Mouse (Mus musculus): Measurements from ENCODE around the gene Trhde.
A peak's percentile ranks its signal among the peaks of the same experiment; 100 is the strongest.

Gene Trhde

GRCm38 (mm10) chr10:114802161-114802651 is at the start of gene Trhde:
TSS of gene Trhde (minus strand) at chr10:114802307.
- no peak for DNase-seq (ENCODE audit: low read depth, low spot score)

- no peak for DNase-seq (ENCODE audit: low read depth, low spot score)
These were observed 39.9 kb upstream of the Trhde start for GRCm38 (mm10) chr10:114841966-114842365.

- no peak for DNase-seq (ENCODE audit: low read depth, low spot score)
These were observed 39.3 kb upstream of the Trhde start for GRCm38 (mm10) chr10:114841440-114841839.

DNA sequence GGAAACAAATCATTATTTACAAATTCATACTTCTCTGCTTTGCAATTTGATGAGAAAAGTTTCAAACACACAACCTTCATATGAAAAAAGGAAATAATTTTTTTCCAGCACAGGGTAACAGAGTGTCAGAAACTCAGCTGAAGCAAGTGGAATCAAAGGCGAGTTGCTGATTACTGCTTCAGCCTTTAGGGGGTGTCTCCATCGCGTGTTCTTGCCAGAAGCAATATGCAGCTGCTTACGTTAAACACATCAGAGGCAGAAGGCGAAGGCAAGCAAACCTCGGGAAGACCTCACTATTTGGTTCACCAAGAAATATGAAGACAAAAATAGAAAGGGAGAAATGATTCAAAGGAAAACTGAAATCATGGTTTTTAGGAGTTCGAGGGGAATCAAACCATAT is 29.2 kb upstream of the Trhde start:
- DNase-seq (ENCODE audit: low read depth, low spot score) = no peak

- DNase-seq (ENCODE audit: low read depth, low spot score) = no peak
These were observed 6.7 kb upstream of the Trhde start for GRCm38 (mm10) chr10:114808799-114809198.

DNA sequence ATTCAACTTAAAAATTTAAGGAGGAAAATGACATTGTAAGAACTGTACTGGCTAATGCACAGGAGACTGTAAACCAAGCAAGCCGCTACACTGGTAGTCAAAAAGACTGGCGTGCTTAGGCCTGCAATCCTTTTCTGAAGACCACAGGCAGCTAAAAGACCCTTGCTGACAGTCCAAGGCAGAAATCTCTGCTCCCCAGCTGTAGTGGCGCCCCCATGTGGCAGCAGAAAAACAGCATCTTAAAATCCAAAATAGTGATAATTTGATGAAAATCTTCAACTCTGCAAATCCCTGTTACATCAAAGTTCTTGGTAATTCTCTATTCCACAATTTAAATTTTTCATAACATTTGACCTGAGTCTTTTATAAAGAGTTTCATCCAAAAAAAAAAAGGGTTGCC is 3.8 kb upstream of the Trhde start:
- no peak for DNase-seq (ENCODE audit: low read depth, low spot score)

DNA sequence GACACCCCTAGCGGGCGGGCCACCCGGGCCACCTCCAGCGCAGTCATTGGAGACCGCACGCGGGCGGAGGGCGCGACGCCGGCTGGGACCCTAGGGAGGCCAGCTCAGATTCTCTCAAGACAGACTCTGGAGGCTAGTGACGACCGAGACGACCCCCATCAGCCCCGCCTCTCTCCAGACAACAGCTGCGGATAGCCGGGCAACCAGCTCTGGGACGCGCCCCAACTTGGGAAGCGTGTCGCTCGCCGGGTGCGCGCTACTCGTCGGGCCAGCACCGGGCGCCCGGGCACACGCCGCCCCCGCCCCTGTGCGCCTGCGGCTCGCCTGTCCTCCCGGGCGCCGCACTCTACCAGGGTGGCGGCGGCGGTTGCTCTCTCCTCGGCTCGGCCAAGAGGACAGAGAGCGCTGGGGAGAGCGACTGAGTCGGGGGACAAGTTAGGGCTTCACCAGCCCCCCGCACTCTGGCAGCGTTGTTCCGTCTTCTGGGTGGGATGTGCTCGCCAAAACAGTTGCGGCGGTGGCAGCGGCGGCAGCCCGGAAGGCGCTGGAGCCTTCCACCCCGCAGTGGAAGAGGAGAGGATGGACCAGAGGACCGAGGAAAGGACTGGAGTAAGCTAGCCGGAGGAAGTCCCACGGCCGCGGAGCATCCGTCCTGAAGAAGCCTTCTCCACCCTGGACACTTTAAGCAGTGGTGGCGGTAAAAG is 498 bp downstream of the Trhde start:
- DNase-seq (ENCODE audit: low read depth, low spot score) = no peak

DNA sequence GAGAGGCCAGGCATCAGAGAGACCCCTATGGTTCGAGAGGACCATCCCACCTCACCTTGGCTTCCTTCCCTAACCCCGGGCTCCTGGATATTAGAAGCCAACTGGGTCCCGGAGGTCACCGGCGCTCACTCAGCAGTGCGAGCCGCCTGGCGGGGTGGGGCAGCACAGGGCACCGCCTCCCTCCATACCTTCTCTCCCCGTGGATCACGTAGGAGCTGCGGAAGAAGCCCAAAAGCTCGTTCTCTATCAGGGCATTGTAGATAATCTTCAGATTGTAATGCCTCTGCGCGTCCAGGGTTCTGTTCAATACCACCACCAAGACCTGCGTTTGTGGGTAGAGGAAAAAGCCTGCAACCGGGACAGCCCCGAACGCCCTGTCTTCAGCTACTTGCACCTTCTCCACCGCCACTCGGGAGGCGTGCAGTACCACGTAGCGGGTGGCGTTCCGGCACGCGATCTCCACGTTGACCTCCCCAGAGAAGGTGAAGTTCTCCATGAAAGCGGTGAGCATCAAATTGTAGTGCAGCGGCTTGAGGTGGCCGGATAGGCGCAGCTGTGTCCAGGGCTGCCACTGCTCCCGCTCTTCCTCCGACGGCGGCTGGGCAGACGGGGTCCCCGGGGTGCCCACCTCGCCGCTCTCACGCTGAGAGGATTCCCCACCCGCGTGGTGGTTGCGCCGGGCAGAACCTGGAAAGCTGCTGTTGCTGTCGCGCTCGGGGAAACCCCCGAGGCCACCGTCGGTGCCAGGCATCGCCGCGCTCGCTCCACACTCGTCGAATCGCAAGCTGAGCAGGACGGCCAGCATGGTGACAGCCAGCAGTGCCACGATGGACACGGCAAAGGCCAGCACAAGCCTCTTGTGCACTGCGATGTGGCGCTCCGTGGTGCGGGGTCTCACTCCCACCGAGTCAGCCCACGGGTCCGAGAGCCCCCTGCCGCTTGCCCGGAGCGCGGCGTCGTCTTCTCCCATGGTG is 1.5 kb downstream of the Trhde start:
- DNase-seq (ENCODE audit: low read depth, low spot score) = no peak

- DNase-seq (ENCODE audit: low read depth, low spot score) = no peak
These were observed 2.6 kb downstream of the Trhde start for GRCm38 (mm10) chr10:114799481-114799880.

DNA sequence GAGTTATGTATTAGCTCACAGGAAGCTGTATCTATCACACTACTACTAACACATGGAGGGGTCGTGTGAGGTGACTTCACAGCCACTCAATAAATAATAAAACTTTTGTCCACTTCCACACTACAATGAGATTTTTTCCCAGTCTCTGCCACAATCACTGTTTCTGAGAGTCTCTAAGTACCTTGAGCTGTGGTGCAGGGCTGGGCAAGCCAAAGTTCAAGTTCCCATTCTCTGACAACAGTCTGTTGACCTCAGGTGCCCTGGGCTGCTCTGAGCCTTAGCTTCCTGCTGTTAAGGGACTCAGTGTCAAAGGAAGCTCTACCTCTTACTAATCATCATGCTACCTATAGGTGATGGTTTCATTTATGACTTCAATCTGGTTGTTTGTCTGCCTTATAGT is 3.3 kb downstream of the Trhde start:
- no peak for DNase-seq (ENCODE audit: low read depth, low spot score)

- peak; percentile 51 for DNase-seq (ENCODE audit: low read depth, low spot score)
These were observed 3.9 kb downstream of the Trhde start for GRCm38 (mm10) chr10:114798218-114798617.

GRCm38 (mm10) chr10:114797664-114798063 is 4.4 kb downstream of the Trhde start:
- DNase-seq (ENCODE audit: low read depth, low spot score) = no peak

- no peak for DNase-seq (ENCODE audit: low read depth, low spot score)
These were observed 5.2 kb downstream of the Trhde start for GRCm38 (mm10) chr10:114796872-114797271.

GRCm38 (mm10) chr10:114794214-114794613 is 7.9 kb downstream of the Trhde start:
- DNase-seq (ENCODE audit: low read depth, low spot score) = no peak

DNA sequence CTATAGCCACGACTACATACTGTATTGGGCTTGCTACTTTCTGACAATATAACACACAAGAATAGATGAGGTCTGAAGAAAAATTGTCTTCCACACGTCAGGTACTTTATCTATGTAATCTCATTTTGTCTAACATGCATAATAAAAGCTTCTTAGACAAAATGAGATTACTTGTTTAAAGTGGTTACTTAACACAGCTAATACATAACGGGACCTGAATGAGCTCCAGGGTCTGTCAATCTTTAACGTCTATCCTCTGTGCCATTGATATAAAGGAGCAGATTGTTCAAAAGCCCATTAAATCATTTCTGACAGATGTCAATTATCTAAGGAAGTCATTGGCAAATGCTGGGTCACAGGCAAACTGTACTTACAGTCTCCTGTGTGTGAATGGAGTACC is 36.2 kb downstream of the Trhde start:
- DNase-seq (ENCODE audit: low read depth, low spot score) = no peak

- no peak for DNase-seq (ENCODE audit: low read depth, low spot score)
These were observed 40.0 kb downstream of the Trhde start for GRCm38 (mm10) chr10:114762125-114762524.

GRCm38 (mm10) chr10:114759240-114759639 is 42.9 kb downstream of the Trhde start:
- DNase-seq (ENCODE audit: low read depth, low spot score) = no peak

GRCm38 (mm10) chr10:114758614-114759013 is 43.5 kb downstream of the Trhde start:
- DNase-seq (ENCODE audit: low read depth, low spot score) = no peak

DNA sequence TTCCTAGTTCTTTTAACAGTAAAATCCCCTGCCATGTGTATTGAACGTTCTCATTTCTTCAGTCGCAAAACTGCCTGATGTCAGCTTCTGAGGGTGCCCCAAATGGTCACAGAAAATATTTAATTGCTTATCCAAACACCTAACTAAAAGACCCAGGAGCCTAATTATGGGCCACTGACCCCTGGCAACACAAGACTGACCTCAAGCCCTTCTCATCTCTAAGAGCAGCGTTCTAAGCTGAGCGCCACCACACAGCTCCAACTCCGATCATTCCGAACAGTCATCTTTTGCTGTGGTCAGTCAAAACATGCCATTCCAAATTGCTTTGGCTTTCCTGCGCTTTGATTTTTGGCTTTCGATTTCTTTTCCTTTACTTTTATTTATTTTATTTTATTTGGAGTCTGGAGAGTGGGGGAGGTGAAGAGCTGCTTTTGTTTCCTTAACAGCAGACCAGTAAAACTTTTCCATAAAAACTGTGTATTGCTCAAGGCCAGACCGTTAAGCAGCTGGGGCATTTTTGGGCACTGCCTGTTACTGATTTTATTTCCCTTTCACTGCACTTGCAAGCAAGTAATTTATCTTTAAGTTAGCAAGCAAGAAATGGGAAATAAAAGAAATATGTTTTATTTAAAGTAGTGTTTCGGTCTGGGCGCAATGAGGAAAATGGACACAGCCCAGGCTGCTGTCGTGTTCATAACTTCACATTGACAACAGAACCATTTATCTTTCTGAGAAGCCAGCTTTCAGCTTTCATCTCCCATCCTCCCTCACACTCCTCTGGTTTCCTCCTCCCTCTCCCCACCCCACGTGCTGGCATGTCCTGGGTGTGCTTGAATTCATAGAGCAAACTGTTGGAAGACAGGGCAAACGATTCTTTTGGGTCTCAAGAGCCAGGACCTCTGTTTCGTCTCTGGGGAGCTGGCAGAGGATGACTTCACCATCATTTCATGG is 59.1 kb downstream of the Trhde start:
- peak; percentile 43 for DNase-seq (ENCODE audit: low read depth, low spot score)

- DNase-seq (ENCODE audit: low read depth, low spot score) = no peak
These were observed 62.2 kb downstream of the Trhde start for GRCm38 (mm10) chr10:114739916-114740315.

DNA sequence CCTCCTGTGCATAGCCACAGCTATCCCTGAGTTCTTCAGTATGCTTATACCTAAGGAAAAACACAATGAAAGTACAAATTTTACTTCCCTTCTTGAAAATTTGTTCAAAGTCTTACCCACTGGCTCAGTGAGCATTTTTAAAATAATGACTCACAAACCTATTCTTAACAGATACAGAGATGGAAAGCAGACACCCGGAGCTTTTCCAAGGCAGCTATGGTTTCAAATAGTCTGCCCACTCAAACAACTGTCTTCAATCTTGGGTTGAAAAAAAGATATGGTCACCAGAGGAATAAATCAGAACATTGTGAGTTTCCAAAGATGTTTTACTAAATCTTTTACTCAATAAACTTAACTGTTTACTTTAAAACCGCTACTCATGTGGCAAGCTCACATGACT is 64.5 kb downstream of the Trhde start:
- no peak for DNase-seq (ENCODE audit: low read depth, low spot score)

Measured in forelimb bud, embryonic 11.5 days (tissue).